Comparison of ENCODE assay signal across 1 mouse cellular context in the genomic region with DNA sequence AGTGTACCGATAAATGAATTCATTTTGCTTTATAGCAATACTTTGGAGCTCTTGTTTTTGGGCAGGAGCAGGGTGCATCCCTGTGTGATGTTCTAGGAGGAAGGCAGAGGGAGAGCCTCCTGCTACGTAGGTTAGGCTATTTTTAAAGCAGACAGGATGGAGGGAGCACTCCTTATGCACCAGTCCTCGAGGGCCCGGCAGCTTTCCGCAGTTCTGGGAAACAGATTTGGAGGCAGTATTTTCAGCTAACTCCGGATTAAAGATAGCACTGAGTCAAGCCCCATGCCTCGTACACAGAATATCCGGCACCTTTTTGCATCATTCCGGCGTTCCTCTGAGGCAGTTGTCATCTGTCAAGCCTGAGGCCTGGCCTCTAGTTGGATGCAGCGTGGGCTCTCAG.
"Had no signal": no experiment of that assay in that cellular context is flagged by ENCODE, and none has a peak within 500 bp of the region (broad histone marks: within the 10 kb centered on the region; RNA-seq: fewer than 3 reads in every experiment).

No protein-coding gene starts in this region.

- ATAC-seq: midbrain, embryonic 16.5 days had no signal
